Mouse (Mus musculus) liver, postnatal 0 days (tissue): ENCODE measurements at regions not wholly inside any gene's neighbourhood (a gene's known extent, or its start where the extent isn't known, plus 50 kb on each side); places are given as distances from the start of the nearest gene placed in this dataset.

Experiments used
- CTCF ChIP-seq: sonication (generic); IDR thresholded peaks from 2 replicates; pipeline ENCODE4 v1.5.1; 2016; ENCODE audit warnings: antibody characterized with exemption, low read depth
- EP300 ChIP-seq: IDR thresholded peaks from 2 replicates; pipeline ENCODE4 v1.6.1; 2016; ENCODE audit warnings: antibody characterized with exemption, low read depth, mild to moderate bottlenecking

DNA sequence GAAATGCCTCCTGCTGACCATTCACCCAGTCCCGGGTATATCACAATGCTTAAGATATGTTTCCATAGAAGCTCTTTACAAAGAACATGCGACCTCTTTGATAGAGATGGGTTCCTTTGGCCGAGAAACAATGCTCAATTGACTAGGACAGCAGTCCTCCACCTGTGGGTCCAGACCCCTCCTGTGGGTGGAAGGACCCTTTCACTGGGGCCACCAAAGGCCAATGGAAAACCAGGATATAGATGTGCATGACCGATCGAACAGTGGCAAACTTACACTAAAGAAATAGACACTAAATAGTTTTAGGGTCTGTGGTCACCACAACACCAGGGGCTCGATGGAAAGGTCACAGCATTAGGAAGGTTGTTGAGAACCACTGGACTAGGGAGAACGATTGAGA, 53.2 kb upstream of the Ezh2 start:
- TF ChIP-seq CTCF, result no peak
- TF ChIP-seq EP300, result no peak
